In the genomic region with DNA sequence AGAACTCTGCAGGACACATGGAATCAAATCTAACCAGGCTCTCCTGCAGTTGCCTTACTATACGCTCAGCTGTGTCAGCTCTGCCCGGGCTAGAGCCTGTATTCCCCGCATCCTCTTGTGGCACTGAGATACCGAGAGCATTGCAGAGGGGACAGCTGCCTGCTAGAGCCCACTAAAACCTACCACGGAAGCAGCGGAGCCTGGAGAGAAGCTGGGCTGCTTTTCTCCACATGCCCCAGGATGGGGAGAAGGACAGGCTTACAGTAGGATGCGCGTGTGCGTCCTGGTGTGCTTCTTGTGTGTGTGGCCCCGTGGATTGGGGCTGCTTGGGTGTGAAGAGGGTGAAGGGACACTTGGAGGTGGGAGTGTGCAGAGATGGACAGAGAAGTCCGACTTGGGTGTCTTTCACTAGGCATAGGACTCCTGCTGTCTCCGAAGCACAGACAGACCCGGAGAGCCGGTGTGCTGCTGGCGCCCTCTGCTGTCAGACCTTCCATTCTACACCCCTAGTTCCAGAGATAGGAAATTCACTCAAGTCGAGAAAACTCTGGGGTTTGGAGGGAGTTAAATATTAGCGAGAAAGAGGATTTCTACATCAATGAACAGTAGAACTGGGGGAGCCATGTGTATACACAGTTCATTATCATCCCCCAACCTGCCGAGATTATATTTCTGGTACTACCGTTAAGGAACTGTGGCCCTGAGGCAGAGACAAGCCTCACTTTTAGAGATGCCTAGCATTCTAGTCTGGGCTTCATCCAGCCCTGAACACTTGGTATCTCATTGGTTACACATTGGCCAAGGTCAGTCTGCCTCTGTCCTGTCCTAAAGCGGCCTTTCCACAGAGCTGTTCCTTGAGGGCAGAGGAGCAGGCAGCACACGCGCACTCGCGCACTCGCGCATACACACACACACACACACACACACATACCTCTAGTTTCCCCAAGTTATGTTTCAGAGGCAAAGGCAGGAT, we compare ENCODE assay signal across 9 mouse cellular contexts. TPM values are rescaled to one million over a fixed set of nuclear protein-coding genes. Genes with fewer than 3 reads are reported as not detected.
DNase-seq lines count a peak whose midpoint lies in the region; ATAC-seq and TF ChIP-seq lines count a peak whose summit lies in the region.
"Had no signal": no experiment of that assay in that cellular context is flagged by ENCODE, and none has a peak within 500 bp of the region (broad histone marks: within the 10 kb centered on the region; RNA-seq: fewer than 3 reads in every experiment).

No protein-coding gene starts in this region.

- peak; percentile 21 for DNase-seq in heart, postnatal 25 days (ENCODE audit: low spot score)
- DNase-seq in layer of hippocampus, adult 18-20 months (ENCODE audit: low spot score in 2 of 2): peak; percentile 80 to 89
- peak; percentile 74 for DNase-seq in lung, adult 2 months
- peak; percentile 71 for DNase-seq in testis, postnatal 14 days (ENCODE audit: low spot score)

- no peak overlapping the region for H3K27ac ChIP-seq in forebrain, embryonic 15.5 days (replicated peaks)
- H3K27ac ChIP-seq: macrophage had no signal

- H3K4me3 ChIP-seq in E14TG2a.4 (replicated peaks; ENCODE audit: low read length): peak overlapping the region; percentile 58
- peak overlapping the region; percentile 18 for H3K4me3 ChIP-seq in forebrain, embryonic 15.5 days
- H3K4me3 ChIP-seq in lung, adult 2 months (replicated peaks; ENCODE audit: extremely low read depth, low read depth, low read length): no peak overlapping the region

- H3K9me3 ChIP-seq in E14TG2a.4 (ENCODE audit: low read length): no peaks in the 10 kb centered on the region
- H3K9me3 ChIP-seq in forebrain, embryonic 15.5 days: no peaks in the 10 kb centered on the region

- H3K4me2 ChIP-seq in forebrain, embryonic 15.5 days (replicated peaks): peak overlapping the region; percentile 41

- intact Hi-C loops in heart, postnatal 25 days (cut with DNase I): loop anchor here (2.0 to 5.0 kb wide), 4 partner anchors 68 to 193 kb away; no protein-coding TSS in a partner anchor

- peaks cover 73% of the 10 kb centered on the region for H3K4me1 ChIP-seq in E14TG2a.4 (replicated peaks; ENCODE audit: low read depth, low read length)
- H3K4me1 ChIP-seq in forebrain, embryonic 15.5 days: peaks cover 3% of the 10 kb centered on the region
- H3K4me1 ChIP-seq in lung, adult 2 months (ENCODE audit: control insufficient read depth, insufficient read depth, low read length): no peaks in the 10 kb centered on the region; the same call in 1 of the 2 replicates

- WGBS in forebrain, embryonic 15.5 days: 34% methylated on average over 26 of the region's 26 CpGs
- WGBS in lung, adult 2 months: 32% methylated on average over 26 of the region's 26 CpGs

- no peak for TF ChIP-seq POLR2A in lung, adult 2 months (IDR thresholded peaks at IDR 0.05; ENCODE audit: borderline replicate concordance, extremely low read depth, low read depth, low read length)

- TF ChIP-seq CTCF in E14TG2a.4 (conservative IDR thresholded peaks at IDR 0.05; ENCODE audit: low read length): peak; percentile 85
- peak; percentile 90 for TF ChIP-seq CTCF in lung, adult 2 months (IDR thresholded peaks at IDR 0.05; ENCODE audit: insufficient read depth, low read length)

- H3K27me3 ChIP-seq in E14TG2a.4 (ENCODE audit: insufficient read depth, low read length): no peaks in the 10 kb centered on the region
- no peaks in the 10 kb centered on the region for H3K27me3 ChIP-seq in forebrain, embryonic 15.5 days

- ATAC-seq in cerebellum, adult (ENCODE audit: insufficient number of reproducible peaks, low FRiP score, low TSS enrichment): peak; percentile 74
- peak; percentile 81 for ATAC-seq in forebrain, embryonic 15.5 days (replicated peaks)
- ATAC-seq in neutrophil, adult 5-6 weeks (ENCODE audit: extremely low read depth, insufficient number of reproducible peaks, low FRiP score, poor library complexity, severe bottlenecking): 0 out of 2 replicates have a peak, but pooled peaks have one; percentile 36

- H3K36me3 ChIP-seq in E14TG2a.4 (ENCODE audit: insufficient read depth, low read length): no peaks in the 10 kb centered on the region
- H3K36me3 ChIP-seq in forebrain, embryonic 15.5 days: no peaks in the 10 kb centered on the region

- H3K9ac ChIP-seq in forebrain, embryonic 15.5 days (replicated peaks): peak overlapping the region; percentile 23

RNA-seq across cellular contexts. Expression of a gene that starts 0.5 kb away (rescaled TPM):
- 0.25 and 0.56 TPM in 2 replicates for polyA plus RNA-seq in forebrain, embryonic 15.5 days (2015; fragmentation: Nextera tagmentation; extraction: Ambion mirVana)
- not detected for total RNA-seq in heart, postnatal 25 days (2021)
- total RNA-seq in layer of hippocampus, adult 18-20 months (2021): not detected
- not detected in 2 replicates for polyA plus RNA-seq in lung, adult 2 months (2012; rRNA removed)
- total RNA-seq in neutrophil, adult 5-6 weeks (2017): not detected in 2 replicates
- polyA plus RNA-seq: macrophage had no signal

RNA-seq across cellular contexts. Expression of a gene that starts 27.2 kb away (rescaled TPM):
- polyA plus RNA-seq in forebrain, embryonic 15.5 days (2015; fragmentation: Nextera tagmentation; extraction: Ambion mirVana): 77.1 and 86.4 TPM in 2 replicates
- 100 to 1,000 TPM; 153 to 155 TPM for total RNA-seq in heart, postnatal 25 days (2021)
- 100 to 1,000 TPM; 107 to 109 TPM for total RNA-seq in layer of hippocampus, adult 18-20 months (2021)
- 50.9 and 56.2 TPM in 2 replicates for polyA plus RNA-seq in lung, adult 2 months (2012; rRNA removed)
- total RNA-seq in neutrophil, adult 5-6 weeks (2017): 34.1 and 35.5 TPM in 2 replicates

Comparison
In these comparisons a context has a peak if more than half of its experiments do, and no peak if none do; other contexts are left out.
1. DNase-seq: peak in every context shown above with its lines; median percentile 84 in layer of hippocampus, adult 18-20 months; 74 in lung, adult 2 months; 71 in testis, postnatal 14 days; 21 in heart, postnatal 25 days.